Mouse (Mus musculus): ENCODE results near the gene Tmem221. TPM values are rescaled to one million over a fixed set of nuclear protein-coding genes. Genes with fewer than 3 reads are reported as not detected.

The Tmem221 gene
- polyA plus RNA-seq, 1 experiment: 0.19 TPM

GRCm38 (mm10) chr8:71569366-71570290 lies 11.0 kb upstream of the Tmem221 start:
- H3K4me1 ChIP-seq (ENCODE audit: control insufficient read depth, insufficient read depth, low read length): peaks cover 5% of the 10 kb centered on the region; the same call in 1 of the 2 replicates
- peak overlapping the region; percentile 58 for H3K4me3 ChIP-seq (ENCODE audit: insufficient read depth, low read length)
- TF ChIP-seq CTCF (IDR thresholded peaks at IDR 0.05; ENCODE audit: extremely low read depth, insufficient read depth, low read length): no peak
- TF ChIP-seq POLR2A (IDR thresholded peaks at IDR 0.05; ENCODE audit: extremely low read depth, insufficient read depth, low read length): peak; percentile 21; the same call in 1 of the 2 replicates
- peak overlapping the region; percentile 72 for H3K27ac ChIP-seq (ENCODE audit: insufficient read depth, low read length)

- no peak for TF ChIP-seq POLR2A (IDR thresholded peaks at IDR 0.05; ENCODE audit: extremely low read depth, insufficient read depth, low read length)
- TF ChIP-seq CTCF (IDR thresholded peaks at IDR 0.05; ENCODE audit: extremely low read depth, insufficient read depth, low read length): no peak
- Histone ChIP-seq H3K4me3 (ENCODE audit: insufficient read depth, low read length) (peak overlapping the region; percentile 58), H3K27ac (ENCODE audit: insufficient read depth, low read length) (peak overlapping the region; percentile 47), H3K4me1 (ENCODE audit: control insufficient read depth, insufficient read depth, low read length) (peaks cover 5% of the 10 kb centered on the region; the same call in 1 of the 2 replicates)
Measured at GRCm38 (mm10) chr8:71568941-71569340, 10.3 kb upstream of the Tmem221 start.

GRCm38 (mm10) chr8:71568387-71568937 lies 9.8 kb upstream of the Tmem221 start, which contains the start of gene Slc27a1:
Slc27a1 (plus strand) TSS chr8:71568882.
- TF ChIP-seq POLR2A (IDR thresholded peaks at IDR 0.05; ENCODE audit: extremely low read depth, insufficient read depth, low read length) (peak; percentile 35; the same call in 1 of the 2 replicates), CTCF (IDR thresholded peaks at IDR 0.05; ENCODE audit: extremely low read depth, insufficient read depth, low read length) (no peak)
- peak within 1 kb of the TSS; percentile 58 for H3K4me3 ChIP-seq (ENCODE audit: insufficient read depth, low read length)
- H3K4me1 ChIP-seq (ENCODE audit: control insufficient read depth, insufficient read depth, low read length): peaks cover 5% of the 10 kb centered on the region; the same call in 1 of the 2 replicates
- peak within 1 kb of the TSS; percentile 47 for H3K27ac ChIP-seq (ENCODE audit: insufficient read depth, low read length)

- TF ChIP-seq POLR2A (IDR thresholded peaks at IDR 0.05; ENCODE audit: extremely low read depth, insufficient read depth, low read length) (no peak), CTCF (IDR thresholded peaks at IDR 0.05; ENCODE audit: extremely low read depth, insufficient read depth, low read length) (no peak)
- no peak overlapping the region for H3K27ac ChIP-seq (ENCODE audit: insufficient read depth, low read length)
- peaks cover 4% of the 10 kb centered on the region; the same call in 1 of the 2 replicates for H3K4me1 ChIP-seq (ENCODE audit: control insufficient read depth, insufficient read depth, low read length)
- H3K4me3 ChIP-seq (ENCODE audit: insufficient read depth, low read length): no peak overlapping the region
Measured at GRCm38 (mm10) chr8:71567587-71567986, 8.9 kb upstream of the Tmem221 start.

- H3K27ac ChIP-seq (ENCODE audit: insufficient read depth, low read length): no peak within 1 kb of the TSS
Measured at GRCm38 (mm10) chr8:71566501-71566900, 7.8 kb upstream of the Tmem221 start, which contains the start of gene Nxnl1. Nxnl1 (minus strand) TSS chr8:71566601.

GRCm38 (mm10) chr8:71563992-71564391 lies 5.3 kb upstream of the Tmem221 start:
- Histone ChIP-seq H3K4me1 (ENCODE audit: control insufficient read depth, insufficient read depth, low read length) (no peaks in the 10 kb centered on the region; the same call in 1 of the 2 replicates), H3K4me3 (ENCODE audit: insufficient read depth, low read length) (no peak overlapping the region), H3K27ac (ENCODE audit: insufficient read depth, low read length) (no peak overlapping the region)
- TF ChIP-seq POLR2A (IDR thresholded peaks at IDR 0.05; ENCODE audit: extremely low read depth, insufficient read depth, low read length) (no peak), CTCF (IDR thresholded peaks at IDR 0.05; ENCODE audit: extremely low read depth, insufficient read depth, low read length) (no peak)

More at GRCm38 (mm10) chr8:71566501-71566900, 7.8 kb upstream of the Tmem221 start, which contains the start of gene Nxnl1:
- TF ChIP-seq CTCF (IDR thresholded peaks at IDR 0.05; ENCODE audit: extremely low read depth, insufficient read depth, low read length) (no peak), POLR2A (IDR thresholded peaks at IDR 0.05; ENCODE audit: extremely low read depth, insufficient read depth, low read length) (no peak)
- Histone ChIP-seq H3K4me3 (ENCODE audit: insufficient read depth, low read length) (no peak within 1 kb of the TSS), H3K4me1 (ENCODE audit: control insufficient read depth, insufficient read depth, low read length) (peaks cover 2% of the 10 kb centered on the region; the same call in 1 of the 2 replicates)

- Histone ChIP-seq H3K27ac (ENCODE audit: insufficient read depth, low read length) (no peak overlapping the region), H3K4me1 (ENCODE audit: control insufficient read depth, insufficient read depth, low read length) (no peaks in the 10 kb centered on the region), H3K4me3 (ENCODE audit: insufficient read depth, low read length) (no peak overlapping the region)
- TF ChIP-seq CTCF (IDR thresholded peaks at IDR 0.05; ENCODE audit: extremely low read depth, insufficient read depth, low read length) (peak; percentile 44), POLR2A (IDR thresholded peaks at IDR 0.05; ENCODE audit: extremely low read depth, insufficient read depth, low read length) (no peak)
Measured at GRCm38 (mm10) chr8:71562751-71563150, 4.1 kb upstream of the Tmem221 start.

GRCm38 (mm10) chr8:71561401-71561800 lies 2.7 kb upstream of the Tmem221 start:
- Histone ChIP-seq H3K4me1 (ENCODE audit: control insufficient read depth, insufficient read depth, low read length) (no peaks in the 10 kb centered on the region), H3K4me3 (ENCODE audit: insufficient read depth, low read length) (no peak overlapping the region), H3K27ac (ENCODE audit: insufficient read depth, low read length) (no peak overlapping the region)
- TF ChIP-seq CTCF (IDR thresholded peaks at IDR 0.05; ENCODE audit: extremely low read depth, insufficient read depth, low read length): peak; percentile 97
- TF ChIP-seq POLR2A (IDR thresholded peaks at IDR 0.05; ENCODE audit: extremely low read depth, insufficient read depth, low read length): no peak

- Histone ChIP-seq H3K4me3 (ENCODE audit: insufficient read depth, low read length) (no peak overlapping the region), H3K4me1 (ENCODE audit: control insufficient read depth, insufficient read depth, low read length) (no peaks in the 10 kb centered on the region), H3K27ac (ENCODE audit: insufficient read depth, low read length) (no peak overlapping the region)
- no peak for TF ChIP-seq POLR2A (IDR thresholded peaks at IDR 0.05; ENCODE audit: extremely low read depth, insufficient read depth, low read length)
- TF ChIP-seq CTCF (IDR thresholded peaks at IDR 0.05; ENCODE audit: extremely low read depth, insufficient read depth, low read length): no peak
Measured at GRCm38 (mm10) chr8:71560765-71561164, 2.1 kb upstream of the Tmem221 start.
